Mouse (Mus musculus) C2C12 (cell line): ENCODE data around the gene Trappc12.

Experiments
- CTCF ChIP-seq: IDR thresholded peaks from one replicate; pipeline ENCODE4 v1.5.1; 2011; ENCODE audit not compliant: control insufficient read depth, insufficient read depth, insufficient read length
- MYOD1 ChIP-seq: IDR thresholded peaks from one replicate; pipeline ENCODE4 v1.6.1; 2011; ENCODE audit warnings: low read depth; ENCODE audit not compliant: control insufficient read depth, insufficient read length

DNA sequence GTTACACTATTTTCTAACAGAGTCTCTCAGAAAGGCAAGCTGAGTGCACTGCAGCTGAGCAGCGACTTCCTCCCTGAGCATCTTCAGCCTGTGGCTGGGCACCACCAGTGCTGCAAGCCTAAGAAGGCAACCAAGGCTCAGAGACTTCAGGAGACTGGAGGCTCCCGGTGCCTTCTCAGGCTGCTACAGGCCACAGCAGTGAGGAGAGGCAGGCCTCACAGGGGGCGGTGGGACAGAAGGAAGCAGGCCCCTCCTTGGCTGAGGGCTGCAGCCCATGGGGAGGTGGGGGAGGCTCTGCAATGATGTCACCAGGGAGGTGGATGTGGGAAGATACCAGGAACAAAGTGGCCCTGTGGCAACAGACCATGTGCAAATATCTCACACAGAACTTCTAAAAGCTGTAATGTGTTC is 50.2 kb downstream of the Trappc12 start:
- TF ChIP-seq CTCF (no peak), MYOD1 (no peak)
